Mouse (Mus musculus): ENCODE data around the gene Zfp46.

Zfp46 gene

GRCm38 (mm10) chr4:136284455-136284854 lies at the start of gene Zfp46:
Zfp46 (plus strand) TSS chr4:136284683.
- peak; percentile 86 for DNase-seq (ENCODE audit: low spot score)

GRCm38 (mm10) chr4:136238669-136239068 lies 45.8 kb upstream of the Zfp46 start:
- DNase-seq (ENCODE audit: low spot score) = no peak

- DNase-seq (ENCODE audit: low spot score) = no peak
These were observed 45.4 kb upstream of the Zfp46 start for GRCm38 (mm10) chr4:136239111-136239510.

DNA sequence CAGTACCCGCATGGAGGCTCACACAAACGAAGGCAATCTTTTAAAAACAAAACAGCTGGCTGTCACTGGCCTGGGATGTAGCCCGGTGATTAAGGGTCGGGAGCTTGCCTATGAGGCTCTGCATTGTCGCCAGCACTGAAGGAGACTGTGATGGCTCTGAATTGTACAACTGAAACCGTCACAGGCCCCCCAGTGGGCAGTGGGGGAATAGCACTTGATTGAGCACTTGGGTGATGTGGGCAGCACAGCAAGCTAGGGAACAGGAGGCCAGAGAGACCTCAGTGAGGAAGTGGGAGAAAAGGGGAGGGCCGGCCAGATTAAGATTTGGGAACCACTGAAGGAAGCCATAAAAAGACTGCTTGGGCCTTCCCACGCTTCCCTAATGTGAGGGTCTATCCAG lies 44.9 kb upstream of the Zfp46 start:
- DNase-seq (ENCODE audit: low spot score) = peak; percentile 86

DNA sequence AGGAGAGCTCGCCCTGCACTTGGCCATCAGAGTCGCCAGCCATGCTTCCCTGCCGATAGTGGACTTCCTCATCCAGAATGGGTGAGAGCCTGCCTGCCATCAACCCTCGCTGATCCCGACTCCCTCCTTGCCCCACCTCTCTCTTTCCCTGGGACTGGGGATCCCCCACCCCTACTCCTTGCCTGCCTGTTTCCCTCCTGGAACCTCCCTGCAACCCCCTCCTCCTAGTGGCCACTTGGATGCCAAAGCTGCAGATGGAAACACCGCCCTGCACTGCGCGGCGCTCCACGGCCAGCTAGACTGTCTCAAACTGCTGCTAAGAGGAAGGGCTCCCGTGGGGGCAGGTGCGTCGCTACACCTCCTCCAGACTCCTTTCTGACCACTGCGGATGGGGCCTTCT lies 44.4 kb upstream of the Zfp46 start:
- no peak for DNase-seq (ENCODE audit: low spot score)

GRCm38 (mm10) chr4:136240955-136241354 lies 43.5 kb upstream of the Zfp46 start:
- DNase-seq (ENCODE audit: low spot score) = no peak

GRCm38 (mm10) chr4:136242065-136242703 lies 42.3 kb upstream of the Zfp46 start:
- DNase-seq (ENCODE audit: low spot score) = no peak

- DNase-seq (ENCODE audit: low spot score) = no peak
These were observed 41.8 kb upstream of the Zfp46 start for GRCm38 (mm10) chr4:136242728-136243127.

DNA sequence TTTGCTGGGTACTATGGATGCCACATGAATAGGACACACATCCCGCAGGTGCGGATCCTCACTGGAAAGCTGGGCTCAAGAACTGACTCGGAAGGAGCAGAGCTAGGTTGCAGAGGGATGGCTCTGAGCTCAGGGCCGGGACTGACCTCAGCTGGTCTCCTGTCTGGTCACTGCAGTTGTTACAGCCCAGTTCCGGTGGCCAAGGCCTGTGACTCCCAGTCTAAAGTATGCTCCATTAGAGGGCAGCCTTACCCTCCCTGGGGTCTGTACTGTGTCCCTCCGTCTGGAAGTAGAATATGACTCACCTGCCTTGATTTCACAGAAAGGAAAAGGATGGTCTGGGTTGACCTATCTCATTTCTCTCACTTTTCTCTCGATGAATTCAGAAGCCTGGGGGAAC lies 40.3 kb upstream of the Zfp46 start:
- DNase-seq (ENCODE audit: low spot score) = no peak

GRCm38 (mm10) chr4:136245681-136246080 lies 38.8 kb upstream of the Zfp46 start:
- DNase-seq (ENCODE audit: low spot score) = no peak

- DNase-seq (ENCODE audit: low spot score) = no peak
These were observed 37.9 kb upstream of the Zfp46 start for GRCm38 (mm10) chr4:136246568-136246969.

- peak; percentile 28 for DNase-seq (ENCODE audit: low spot score)
These were observed 37.1 kb upstream of the Zfp46 start for GRCm38 (mm10) chr4:136247386-136247728.

- DNase-seq (ENCODE audit: low spot score) = peak; percentile 46
These were observed 36.6 kb upstream of the Zfp46 start, which contains the start of gene Tcea3 for GRCm38 (mm10) chr4:136247729-136248463. Tcea3 (plus strand) TSS chr4:136247729.

GRCm38 (mm10) chr4:136248464-136249331 lies 35.8 kb upstream of the Zfp46 start:
- DNase-seq (ENCODE audit: low spot score) = no peak

DNA sequence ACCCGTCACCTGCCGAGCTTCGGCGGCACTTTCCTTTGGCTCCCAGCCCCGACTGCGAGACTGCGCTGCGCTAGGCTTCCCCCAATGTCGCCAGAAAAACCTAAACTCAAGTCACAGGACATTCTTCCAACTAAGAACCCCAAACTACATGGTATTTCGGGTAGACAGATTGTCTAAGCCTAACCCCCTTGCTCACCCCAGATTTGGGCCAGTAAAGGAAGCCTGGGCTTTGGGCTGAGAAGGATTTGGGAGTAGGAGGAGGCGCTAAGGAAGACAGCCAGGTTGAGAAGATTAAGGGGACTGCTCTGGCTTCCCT lies 35.2 kb upstream of the Zfp46 start:
- no peak for DNase-seq (ENCODE audit: low spot score)

GRCm38 (mm10) chr4:136249780-136250179 lies 34.7 kb upstream of the Zfp46 start:
- peak; percentile 37 for DNase-seq (ENCODE audit: low spot score)

GRCm38 (mm10) chr4:136255919-136256318 lies 28.6 kb upstream of the Zfp46 start:
- DNase-seq (ENCODE audit: low spot score) = no peak

- no peak for DNase-seq (ENCODE audit: low spot score)
These were observed 27.8 kb upstream of the Zfp46 start for GRCm38 (mm10) chr4:136256696-136257095.

- DNase-seq (ENCODE audit: low spot score) = no peak
These were observed 24.6 kb upstream of the Zfp46 start for GRCm38 (mm10) chr4:136259916-136260315.

DNA sequence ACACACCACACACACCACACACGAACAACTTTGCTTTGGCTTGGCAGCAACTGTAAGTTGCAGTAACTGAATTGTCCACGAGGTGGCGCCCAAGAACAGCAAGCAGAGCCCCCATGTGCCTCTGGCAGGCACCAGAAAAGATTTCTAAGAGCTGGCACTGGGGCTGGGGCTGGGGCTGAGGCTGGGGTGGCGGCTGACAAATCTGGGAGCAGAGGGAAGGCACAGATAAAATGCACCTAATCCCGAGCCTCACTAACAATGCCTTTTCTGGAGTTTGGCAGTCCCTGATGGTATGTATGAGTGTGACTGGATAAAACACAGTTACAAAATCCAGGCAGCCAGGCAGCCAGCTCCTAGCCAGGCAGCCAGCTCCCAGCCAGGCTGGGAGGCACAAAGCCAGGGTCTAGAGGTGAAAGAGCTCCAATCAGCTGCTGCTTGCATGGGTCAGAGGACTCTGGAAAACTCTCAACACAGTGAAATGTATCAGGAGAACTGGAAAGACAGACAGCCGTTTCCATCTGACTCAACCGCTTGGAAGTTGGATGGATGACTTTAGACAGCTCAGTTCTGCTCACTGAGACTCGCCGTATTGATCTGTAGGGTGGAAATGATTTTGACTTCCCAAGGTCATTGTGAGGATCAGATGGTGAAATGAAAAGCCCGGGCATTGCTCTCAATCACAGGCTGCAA lies 23.8 kb upstream of the Zfp46 start:
- peak; percentile 86 for DNase-seq (ENCODE audit: low spot score)

DNA sequence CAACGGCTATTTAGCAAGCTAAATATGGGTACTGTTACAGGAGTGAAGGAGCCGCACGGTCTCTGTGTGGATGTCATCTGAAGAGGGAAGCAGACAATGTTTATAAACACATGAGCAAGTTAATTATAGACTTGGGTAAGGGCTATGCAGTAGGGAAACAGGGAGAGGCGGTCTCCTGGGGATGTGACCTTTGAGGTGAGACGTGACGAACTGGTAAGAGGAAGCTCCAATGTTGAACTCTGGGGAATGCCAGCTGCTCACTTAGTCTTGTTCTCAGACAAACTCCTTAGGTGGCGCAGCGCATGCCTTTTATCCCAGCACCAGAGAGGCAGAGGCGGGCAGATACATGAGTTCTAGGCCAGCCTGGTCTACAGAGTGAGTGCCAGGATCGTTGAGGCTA lies 22.6 kb upstream of the Zfp46 start:
- DNase-seq (ENCODE audit: low spot score) = no peak

- no peak for DNase-seq (ENCODE audit: low spot score)
These were observed 20.9 kb upstream of the Zfp46 start for GRCm38 (mm10) chr4:136263555-136263954.

Measured in MN1 (cell line).